Mouse (Mus musculus) layer of hippocampus, adult 2 months (tissue): ENCODE measurements at regions not wholly inside any gene's neighbourhood (a gene's known extent, or its start where the extent isn't known, plus 50 kb on each side); places are given as distances from the start of the nearest gene placed in this dataset.

ENCODE experiments used
- DNase-seq, 2 experiments: peaks; one replicate each; pipeline ENCODE4 v3.0.0; 2022; ENCODE audit warnings: low spot score in 2 of 2
- H3K27ac ChIP-seq: fragments of 200-600 bp; 2 replicates; pipeline ENCODE4 v1.8.1; 2022
- H3K4me3 ChIP-seq: fragments of 200-600 bp; 2 replicates; pipeline ENCODE4 v1.8.1; 2022; ENCODE audit warnings: mild to moderate bottlenecking
- CTCF ChIP-seq: fragments of 200-600 bp; conservative IDR thresholded peaks from 2 replicates; pipeline ENCODE4 v1.8.1; 2022; ENCODE audit warnings: antibody characterized with exemption, mild to moderate bottlenecking, moderate library complexity

DNA sequence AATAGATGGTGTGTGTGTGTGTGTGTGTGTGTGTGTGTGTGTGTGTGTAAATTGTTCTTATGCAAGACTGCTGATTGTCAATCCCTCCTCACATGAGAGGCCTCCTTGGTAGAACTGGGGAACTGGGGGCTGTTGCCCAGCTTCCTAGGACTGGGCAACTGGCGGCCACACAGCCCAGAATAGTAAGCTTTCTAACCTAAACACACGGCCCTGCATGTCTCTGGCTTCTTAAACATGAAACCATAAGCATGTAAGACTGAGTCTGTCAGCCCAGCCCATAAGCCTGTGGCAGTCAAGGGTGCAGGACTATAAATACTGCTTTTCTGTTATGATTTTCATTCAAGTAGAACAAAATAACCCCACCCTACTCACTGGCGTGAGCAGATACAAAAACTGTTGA is 60.7 kb downstream of the Ifng start:
- DNase-seq = no peak
- TF ChIP-seq CTCF = no peak
- no peak overlapping the region for H3K27ac ChIP-seq
- H3K4me3 ChIP-seq = no peak overlapping the region

DNA sequence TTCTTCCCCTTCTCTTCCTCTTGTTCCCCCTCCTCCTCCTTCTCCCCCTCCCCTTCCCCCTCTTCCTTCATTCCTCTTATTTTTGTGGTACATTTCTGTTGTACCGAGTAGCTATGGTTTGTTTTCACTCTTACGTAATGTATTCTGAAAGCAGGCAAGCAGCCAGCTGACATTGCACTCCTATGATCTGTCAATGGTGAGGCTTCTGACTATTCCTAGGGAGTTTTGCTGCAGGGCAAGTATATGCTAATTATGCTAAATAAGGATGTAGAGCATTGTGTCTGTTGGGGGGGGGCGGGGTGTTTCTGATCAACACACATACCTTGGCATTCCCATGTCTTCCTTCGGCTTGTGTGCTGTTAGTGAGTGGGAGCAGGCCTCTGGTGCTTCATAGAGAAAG is 64.0 kb downstream of the Ifng start:
- no peak for TF ChIP-seq CTCF
- H3K27ac ChIP-seq = no peak overlapping the region
- no peak overlapping the region for H3K4me3 ChIP-seq
- no peak for DNase-seq

DNA sequence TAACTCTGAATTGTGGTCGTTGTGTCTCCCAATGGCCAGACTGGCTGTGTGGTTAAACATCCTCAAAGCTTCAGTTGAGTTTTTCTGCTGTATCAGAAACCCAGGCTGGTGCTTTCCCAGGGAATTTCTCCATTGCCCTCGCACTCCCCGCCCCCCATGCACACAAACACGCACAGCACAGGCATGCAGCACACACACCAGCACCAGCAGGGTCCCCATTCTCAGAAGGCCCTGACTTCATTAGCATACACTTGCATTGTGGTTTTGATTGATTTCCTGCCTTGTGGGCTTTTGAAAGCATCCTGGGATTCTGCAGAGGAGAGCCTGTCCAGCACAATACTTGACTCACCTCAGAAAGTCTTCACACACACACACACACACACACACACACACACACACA is 65.3 kb downstream of the Ifng start:
- TF ChIP-seq CTCF = no peak
- H3K27ac ChIP-seq = no peak overlapping the region
- DNase-seq = no peak
- H3K4me3 ChIP-seq = no peak overlapping the region

DNA sequence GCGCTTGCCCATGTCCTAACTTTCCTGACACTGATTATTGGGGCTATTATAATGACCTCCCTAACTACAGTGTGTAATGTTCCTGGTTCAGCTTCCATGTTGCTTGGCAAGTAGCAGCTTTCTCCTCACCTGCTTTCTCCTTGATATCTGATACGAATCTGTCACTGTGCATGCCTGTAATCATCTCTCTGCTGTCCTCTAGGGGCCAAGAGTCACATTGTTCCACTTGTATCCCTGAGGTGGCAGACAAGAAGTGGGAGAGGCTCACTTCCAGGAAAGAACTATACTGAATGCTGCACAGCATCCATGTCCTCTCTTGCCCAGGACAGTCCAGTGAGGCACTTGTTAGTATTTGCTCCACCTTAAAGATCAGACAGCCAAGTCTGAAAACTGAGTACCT is 66.8 kb downstream of the Ifng start:
- peak; percentile 4 to 15 for DNase-seq
- TF ChIP-seq CTCF = peak; percentile 80
- H3K4me3 ChIP-seq = no peak overlapping the region

DNA sequence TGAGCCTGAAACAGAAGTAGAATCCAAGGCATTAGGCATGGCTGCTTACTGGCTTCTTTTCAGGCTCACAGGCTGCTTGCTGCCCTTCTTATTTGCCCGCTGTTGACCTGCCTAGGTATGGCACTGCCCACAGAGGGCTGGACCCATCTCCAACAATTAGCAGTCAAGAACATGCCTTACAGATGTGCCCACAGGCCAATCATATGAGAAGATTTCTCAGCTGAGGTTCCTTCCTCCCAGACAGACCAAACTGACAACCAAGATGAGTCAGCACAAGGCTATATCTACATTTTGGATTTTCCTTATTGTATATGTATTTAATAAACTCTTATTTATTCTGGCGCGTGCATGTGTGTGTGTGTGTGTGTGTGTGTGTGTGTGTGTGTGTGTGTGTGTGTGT is 76.0 kb downstream of the Ifng start:
- no peak for TF ChIP-seq CTCF
- no peak overlapping the region for H3K4me3 ChIP-seq

More for the DNA sequence above, 66.8 kb downstream of the Ifng start:
- H3K27ac ChIP-seq = no peak overlapping the region

DNA sequence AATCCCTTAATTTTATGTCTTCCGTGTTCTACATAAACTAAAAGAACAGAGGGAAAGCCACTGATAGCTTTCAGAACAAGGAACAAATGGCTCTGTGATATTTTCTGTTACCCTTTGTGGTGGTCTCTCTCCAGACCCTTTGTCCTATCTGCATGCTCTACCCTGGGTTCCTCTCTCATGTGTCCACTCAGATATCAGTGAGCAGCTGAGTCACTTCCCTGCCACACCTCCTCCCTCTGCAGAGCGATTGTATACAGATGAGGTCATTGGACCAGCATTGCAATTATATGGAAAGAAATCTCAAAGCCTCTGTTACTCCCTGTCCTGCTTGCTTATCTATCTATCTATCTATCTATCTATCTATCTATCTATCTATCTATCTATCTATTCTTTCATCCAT is 77.1 kb downstream of the Ifng start:
- no peak overlapping the region for H3K27ac ChIP-seq
- no peak for DNase-seq
- no peak overlapping the region for H3K4me3 ChIP-seq
- TF ChIP-seq CTCF = no peak

More for the DNA sequence above, 76.0 kb downstream of the Ifng start:
- no peak overlapping the region for H3K27ac ChIP-seq
- no peak for DNase-seq

DNA sequence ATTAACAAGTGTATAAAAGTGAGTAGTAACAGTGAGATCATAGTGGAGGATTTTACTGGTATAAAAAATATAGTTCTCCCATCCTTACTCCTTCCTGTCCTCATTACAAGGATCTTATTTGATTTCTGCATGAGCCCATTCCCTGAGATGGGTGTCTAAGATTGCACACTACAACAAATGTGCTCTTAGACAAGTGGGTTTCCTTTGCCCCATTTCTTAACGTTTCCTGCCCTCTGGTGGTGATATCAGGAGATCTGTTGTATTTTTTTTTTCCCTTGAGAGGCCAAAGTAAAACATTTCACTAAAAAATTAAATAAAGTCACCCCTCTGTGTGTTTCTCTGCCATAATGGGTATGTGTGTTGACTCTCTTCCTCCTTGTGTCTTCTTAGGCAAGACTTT is 105.1 kb downstream of the Ifng start:
- peak; percentile 80 for TF ChIP-seq CTCF
- Histone ChIP-seq H3K4me3 (no peak overlapping the region), H3K27ac (no peak overlapping the region)
- DNase-seq = peak; percentile 20 to 32

DNA sequence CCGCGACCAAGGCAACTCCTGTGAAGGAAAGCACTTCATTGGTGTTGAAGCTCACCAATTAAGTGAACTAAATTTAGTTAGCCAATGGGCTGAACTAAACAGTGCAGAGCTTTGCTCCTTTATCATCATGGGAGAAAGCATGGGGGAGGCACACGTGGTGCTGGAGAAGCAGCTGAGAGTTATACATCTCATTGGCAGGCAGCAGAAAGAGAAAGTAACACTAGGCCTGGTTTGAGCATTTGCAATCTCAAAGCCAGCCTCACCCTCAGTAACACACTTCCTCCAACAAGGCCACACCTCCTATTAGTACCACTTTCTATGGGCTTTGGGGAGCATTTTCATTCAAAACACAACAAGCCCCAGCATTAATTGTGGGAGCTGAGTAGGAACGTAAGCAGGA is 109.4 kb downstream of the Ifng start:
- no peak for DNase-seq
- no peak for TF ChIP-seq CTCF
- H3K27ac ChIP-seq = no peak overlapping the region
- H3K4me3 ChIP-seq = no peak overlapping the region

DNA sequence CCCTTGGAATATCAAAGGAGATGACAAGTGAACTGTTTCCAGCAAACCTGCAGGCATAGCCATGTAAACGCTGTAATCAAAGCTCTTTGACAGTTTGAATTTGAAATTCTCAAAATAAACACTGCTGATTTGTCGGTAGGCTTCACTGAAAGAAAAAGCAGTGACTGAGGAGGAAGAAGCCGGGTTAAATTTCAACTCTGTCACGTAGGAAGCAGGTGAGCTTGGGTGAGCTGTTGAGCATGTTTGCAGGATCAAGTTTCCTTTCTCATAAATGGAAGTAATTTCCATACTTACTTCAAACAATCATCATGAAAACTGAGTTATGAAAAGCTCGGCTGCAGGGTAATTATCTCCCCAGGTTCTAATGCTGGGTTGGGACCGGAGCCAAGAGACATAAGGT is 118.0 kb downstream of the Ifng start:
- no peak overlapping the region for H3K27ac ChIP-seq
- no peak for DNase-seq
- no peak overlapping the region for H3K4me3 ChIP-seq
- no peak for TF ChIP-seq CTCF

DNA sequence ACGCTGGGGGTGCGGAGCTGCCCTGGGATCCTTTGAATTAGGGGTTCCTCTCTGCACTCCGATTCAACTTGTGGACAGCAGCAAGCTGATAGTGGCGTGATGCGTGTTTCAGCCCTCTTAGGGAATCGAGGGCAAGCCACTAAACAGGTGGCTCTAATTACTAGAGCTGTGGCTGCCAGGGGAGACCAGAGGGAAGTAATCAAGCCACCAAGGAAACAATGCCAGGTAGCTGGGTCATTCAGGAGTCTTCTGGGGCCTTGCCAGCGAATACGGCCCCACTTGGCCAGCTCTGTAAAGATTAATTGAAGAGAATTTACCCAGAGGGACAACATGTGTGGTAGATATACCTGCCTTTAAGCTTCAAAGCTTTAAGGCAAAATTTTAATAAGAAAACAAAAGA is 123.2 kb downstream of the Ifng start:
- TF ChIP-seq CTCF = no peak
- DNase-seq = no peak
- H3K27ac ChIP-seq = 0 out of 2 replicates have a peak overlapping the region, but pooled peaks have one; percentile 46
- peak overlapping the region; percentile 8; the same call in 1 of the 2 replicates for H3K4me3 ChIP-seq

DNA sequence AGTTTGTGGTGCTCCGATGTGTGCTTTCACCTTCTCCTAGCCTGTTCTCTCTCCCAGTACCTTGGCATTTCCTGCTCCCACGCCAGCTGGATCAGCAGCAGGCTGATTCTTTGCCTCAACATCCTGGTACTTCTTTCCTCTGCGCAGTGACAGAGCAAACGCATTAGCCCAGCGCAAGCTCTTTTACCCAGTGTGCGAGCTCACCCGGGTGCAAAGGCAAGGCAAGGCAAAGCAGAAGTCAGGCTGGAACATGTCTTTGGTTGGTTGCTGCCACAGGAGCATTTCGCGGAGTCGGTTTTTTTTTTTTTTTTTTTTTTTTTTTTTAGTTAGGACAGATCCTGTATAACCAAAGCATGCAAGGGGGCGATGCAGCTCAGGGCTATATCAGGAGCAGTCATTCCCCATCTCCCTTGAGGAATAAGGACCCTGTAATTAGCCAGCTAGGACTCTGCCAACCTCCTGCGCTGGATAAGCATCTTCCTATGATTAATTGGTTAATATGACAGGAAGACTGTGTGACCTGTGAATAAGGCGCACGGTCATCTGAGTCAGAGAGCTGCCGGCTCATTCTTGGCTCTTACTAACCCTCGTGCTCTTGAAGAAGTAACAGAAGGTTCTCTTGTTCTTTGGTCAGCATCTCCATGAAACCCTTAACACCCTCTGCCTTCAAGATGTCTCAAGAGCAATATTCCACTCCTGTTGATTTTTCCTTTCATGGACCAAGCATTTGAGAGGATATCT is 123.9 kb downstream of the Ifng start:
- DNase-seq = peak; percentile 13 to 37
- 0 out of 2 replicates have a peak, but pooled peaks have one; percentile 7 for TF ChIP-seq CTCF
- Histone ChIP-seq H3K4me3 (peak overlapping the region; percentile 8), H3K27ac (peak overlapping the region; percentile 46; the same call in 1 of the 2 replicates)

DNA sequence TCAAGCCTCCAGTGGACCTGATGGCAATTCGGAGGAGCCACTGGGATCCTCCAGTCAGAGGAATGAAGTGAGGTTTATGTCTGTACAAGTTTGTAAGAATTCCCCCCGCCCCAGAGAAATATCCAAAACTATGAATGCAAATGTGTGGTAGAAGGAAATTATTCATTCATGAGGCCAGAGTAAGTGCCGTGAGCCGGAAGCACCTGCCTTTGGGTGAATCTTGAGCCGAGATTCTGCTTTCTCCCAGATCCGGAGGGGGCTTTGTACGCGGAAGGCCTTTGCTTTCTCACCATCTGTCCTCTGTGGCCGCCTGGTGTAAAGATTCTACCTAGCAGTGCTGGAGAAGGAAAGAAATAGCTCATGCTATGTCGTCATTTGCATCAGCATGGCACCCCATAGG is 127.8 kb downstream of the Ifng start:
- no peak for TF ChIP-seq CTCF

DNA sequence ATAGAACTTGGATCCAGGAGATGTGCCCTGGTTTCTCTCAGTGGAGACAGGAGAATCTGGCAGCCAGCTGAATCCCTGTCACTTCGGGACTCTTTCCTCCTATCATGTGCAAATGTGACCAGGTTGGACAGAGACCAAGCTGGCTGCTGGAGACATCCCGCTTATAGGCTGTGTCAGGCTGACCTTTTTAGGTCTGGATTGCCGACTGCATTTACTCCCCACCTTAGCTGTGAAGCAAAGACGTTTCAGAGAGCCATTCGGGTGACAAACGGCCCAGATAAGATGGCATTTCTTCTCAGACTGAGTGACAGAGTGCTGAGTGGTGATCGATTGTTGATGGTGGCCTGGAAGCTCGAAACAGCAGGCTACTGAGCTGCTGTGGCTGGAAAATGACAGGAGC is 128.6 kb downstream of the Ifng start:
- Histone ChIP-seq H3K4me3 (no peak overlapping the region), H3K27ac (no peak overlapping the region)
- no peak for DNase-seq
- TF ChIP-seq CTCF = no peak

More for the DNA sequence above, 127.8 kb downstream of the Ifng start:
- no peak for DNase-seq
- Histone ChIP-seq H3K27ac (no peak overlapping the region), H3K4me3 (no peak overlapping the region)

DNA sequence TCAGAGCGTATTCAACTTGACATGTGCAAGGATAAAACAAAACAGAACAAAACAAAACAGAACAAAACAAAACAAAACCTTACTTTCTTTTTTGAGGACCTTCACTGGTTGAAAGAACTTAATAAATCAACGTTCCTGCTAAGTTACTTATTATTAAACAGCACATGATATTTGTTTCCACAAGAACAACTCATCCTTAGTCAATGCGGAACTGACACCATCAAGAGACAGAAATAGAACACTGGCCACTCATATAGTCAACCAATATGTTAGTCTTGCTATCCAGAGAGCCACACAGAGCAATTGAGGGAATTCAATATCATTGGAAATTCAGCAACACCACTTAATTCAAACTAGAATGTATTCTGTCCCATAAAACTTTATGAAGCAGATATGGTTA is 132.4 kb downstream of the Ifng start:
- no peak for DNase-seq
- Histone ChIP-seq H3K4me3 (no peak overlapping the region), H3K27ac (no peak overlapping the region)
- TF ChIP-seq CTCF = no peak
